In the genomic region with DNA sequence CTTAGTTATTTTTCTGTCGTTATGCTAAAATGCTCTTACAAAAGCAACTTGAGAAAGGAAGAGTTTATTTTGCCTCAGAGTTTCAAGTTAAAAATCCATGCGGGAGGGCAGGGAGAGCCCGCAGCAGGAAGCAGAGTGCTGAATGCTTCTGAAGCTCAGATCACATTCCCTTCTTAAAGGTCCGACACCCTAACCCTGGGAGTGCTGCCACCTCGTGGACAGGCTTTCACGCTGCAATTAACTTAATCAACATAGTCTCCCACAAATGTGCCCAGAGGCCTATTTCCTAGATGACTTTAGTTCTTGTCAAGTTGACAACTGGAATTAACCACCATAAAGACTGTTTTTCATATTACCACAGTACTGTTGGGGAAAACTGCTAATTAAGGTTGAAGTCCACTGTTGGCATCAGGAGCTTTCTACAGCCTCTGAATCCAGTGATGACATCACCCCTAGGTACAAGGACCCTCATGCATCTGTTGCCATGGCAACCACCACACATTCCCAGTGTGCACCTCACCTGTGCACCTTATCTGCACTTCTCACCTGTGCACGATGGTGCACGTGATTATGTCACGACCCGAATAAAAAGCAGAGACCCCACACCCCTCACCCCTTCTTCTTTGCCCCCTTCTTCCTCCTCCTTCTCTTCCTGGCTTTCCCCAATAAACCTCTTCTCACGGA, we compare ENCODE assay signal across 8 mouse cellular contexts. TPM values are rescaled to one million over a fixed set of nuclear protein-coding genes. Genes with fewer than 3 reads are reported as not detected.
DNase-seq lines count a peak whose midpoint lies in the region; ATAC-seq lines count a peak whose summit lies in the region.

No protein-coding gene starts in this region.

- no peaks in the 10 kb centered on the region for H3K4me1 ChIP-seq in liver, embryonic 12.5 days

- intact Hi-C loops in left cerebral cortex, postnatal 4 days (cut with DNase I), result no loop called here

- H3K4me2 ChIP-seq in liver, embryonic 12.5 days, result no peak overlapping the region

- peak; percentile 74 for DNase-seq in liver
- DNase-seq in NIH3T3 (ENCODE audit: low read depth), result peak; percentile 88
- DNase-seq in cerebellum, postnatal 36 days, result peak; percentile 50 to 61
- peak; percentile 55 to 64 for DNase-seq in gastrocnemius, postnatal 4 days (ENCODE audit: low spot score in 2 of 2)
- peak; percentile 56 for DNase-seq in left cerebral cortex, postnatal 4 days
- peak; percentile 49 to 63 for DNase-seq in natural killer cell, adult 2 months (ENCODE audit: low spot score in 2 of 2)
- DNase-seq in thymus, postnatal 25 days, result peak; percentile 75

- H3K27ac ChIP-seq in liver, embryonic 12.5 days, result no peak overlapping the region

- H3K4me3 ChIP-seq in liver, embryonic 12.5 days, result no peak overlapping the region

- WGBS in liver, embryonic 12.5 days (ENCODE audit: insufficient replicate concordance), result 25% methylated on average over 11 of the region's 11 CpGs

- peaks cover 34% of the 10 kb centered on the region for H3K27me3 ChIP-seq in liver, embryonic 12.5 days (replicated peaks)

- no peaks in the 10 kb centered on the region for H3K9me3 ChIP-seq in liver, embryonic 12.5 days (replicated peaks)

- no peak overlapping the region for H3K9ac ChIP-seq in liver, embryonic 12.5 days

- no peaks in the 10 kb centered on the region for H3K36me3 ChIP-seq in liver, embryonic 12.5 days

- ATAC-seq in liver, embryonic 12.5 days, result no peak

RNA-seq across cellular contexts. Expression of a gene that starts 17.5 kb away (rescaled TPM):
- 99.0 and 101 TPM in 2 replicates for polyA plus RNA-seq in liver, embryonic 12.5 days (2016; fragmentation: Nextera tagmentation; extraction: Ambion mirVana)
- total RNA-seq in gastrocnemius, postnatal 4 days (2021), result 10 to 100 TPM; 54.7 to 58.0 TPM
- total RNA-seq in left cerebral cortex, postnatal 4 days (2021), result 10 to 100 TPM; 54.3 to 57.5 TPM

RNA-seq across cellular contexts. Expression of a gene that starts 39.0 kb away (rescaled TPM):
- 35.5 and 35.9 TPM in 2 replicates for polyA plus RNA-seq in liver, embryonic 12.5 days (2016; fragmentation: Nextera tagmentation; extraction: Ambion mirVana)
- 10 to 100 TPM; 17.4 to 20.8 TPM for total RNA-seq in gastrocnemius, postnatal 4 days (2021)
- 10 to 100 TPM; 23.5 to 24.0 TPM for total RNA-seq in left cerebral cortex, postnatal 4 days (2021)

RNA-seq across cellular contexts. Expression of a gene that starts 43.0 kb away (rescaled TPM):
- polyA plus RNA-seq in liver, embryonic 12.5 days (2016; fragmentation: Nextera tagmentation; extraction: Ambion mirVana), result 35.6 and 37.6 TPM in 2 replicates
- total RNA-seq in gastrocnemius, postnatal 4 days (2021), result 10 to 100 TPM; 15.7 to 19.4 TPM
- total RNA-seq in left cerebral cortex, postnatal 4 days (2021), result 10 to 100 TPM; 26.3 to 32.7 TPM
